Mouse (Mus musculus) testis, adult 2 months (tissue): ENCODE measurements around the gene Ptpn9. TPM values are rescaled to one million over a fixed set of nuclear protein-coding genes. Genes with fewer than 3 reads are reported as not detected.

Source experiments
- H3K27ac ChIP-seq: fragments of 200-500 bp; 2 replicates; pipeline ENCODE4 v1.5.1; 2012; ENCODE audit warnings: low read depth, low read length; ENCODE audit not compliant: control insufficient read depth, insufficient read depth
- H3K27me3 ChIP-seq: fragments of 200-500 bp; 2 replicates; pipeline ENCODE4 v1.6.1; 2012; ENCODE audit warnings: mild to moderate bottlenecking, low read length, moderate library complexity; ENCODE audit not compliant: control insufficient read depth, insufficient read depth
- H3K36me3 ChIP-seq: fragments of 200-500 bp; 2 replicates; pipeline ENCODE4 v1.6.1; 2012; ENCODE audit warnings: mild to moderate bottlenecking, low read length; ENCODE audit not compliant: control insufficient read depth, insufficient read depth
- H3K4me1 ChIP-seq: fragments of 200-500 bp; 2 replicates; pipeline ENCODE4 v1.6.1; 2012; ENCODE audit warnings: low read length; ENCODE audit not compliant: control insufficient read depth, insufficient read depth
- H3K4me3 ChIP-seq: fragments of 200-500 bp; 2 replicates; pipeline ENCODE4 v1.5.1; 2012; ENCODE audit warnings: low read depth, mild to moderate bottlenecking, low read length, moderate library complexity, mixed read lengths; ENCODE audit not compliant: control insufficient read depth
- CTCF ChIP-seq: fragments of 200-500 bp; IDR thresholded peaks from 2 replicates; pipeline ENCODE4 v1.5.1; 2012; ENCODE audit warnings: low read depth, mild to moderate bottlenecking, inconsistent platforms, low read length, moderate library complexity; ENCODE audit not compliant: control insufficient read depth, insufficient read depth, insufficient replicate concordance
- POLR2A ChIP-seq: fragments of 200-500 bp; IDR thresholded peaks from 2 replicates; pipeline ENCODE4 v1.6.1; 2012; ENCODE audit warnings: low read depth, mild to moderate bottlenecking, inconsistent platforms, low read length, moderate library complexity; ENCODE audit not compliant: control insufficient read depth
- polyA plus RNA-seq: library from polyadenylated mRNA; depleted of rRNA; stranded (reverse); fragments of >200 nt; gene quantifications from 2 replicates; pipeline ENCODE4 v1.2.3, GENCODE M21; 2012

Gene Ptpn9
- polyA plus RNA-seq, 1 experiment, result 21.9 TPM

DNA sequence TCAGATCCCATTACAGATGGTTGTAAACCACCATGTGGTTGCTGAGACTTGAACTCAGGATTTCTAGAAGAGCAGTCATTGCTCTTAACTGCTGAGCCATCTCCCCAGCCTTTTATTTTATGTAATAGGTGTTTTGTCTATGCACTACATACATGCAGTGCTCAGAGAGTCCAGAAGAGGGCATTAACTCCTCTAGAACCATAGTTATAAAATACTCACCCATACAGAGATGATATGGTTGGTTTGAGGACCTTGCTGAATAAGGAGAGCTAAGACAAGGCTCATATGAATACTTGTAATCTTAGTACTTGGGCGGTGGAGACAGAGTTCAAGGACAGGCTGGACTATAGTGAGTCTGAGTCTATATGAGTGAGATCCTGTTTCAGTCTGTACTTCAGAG is 61.5 kb downstream of the Ptpn9 start:
- no peaks in the 10 kb centered on the region; the same call in 1 of the 2 replicates for H3K36me3 ChIP-seq
- no peaks in the 10 kb centered on the region for H3K27me3 ChIP-seq
- H3K4me1 ChIP-seq, result no peaks in the 10 kb centered on the region
- no peak overlapping the region for H3K4me3 ChIP-seq
- H3K27ac ChIP-seq, result no peak overlapping the region
- TF ChIP-seq POLR2A (no peak), CTCF (no peak)

GRCm38 (mm10) chr9:57064164-57064563 is 69.4 kb downstream of the Ptpn9 start:
- Histone ChIP-seq H3K36me3 (no peaks in the 10 kb centered on the region; the same call in 1 of the 2 replicates), H3K27me3 (no peaks in the 10 kb centered on the region), H3K4me3 (no peak overlapping the region), H3K4me1 (no peaks in the 10 kb centered on the region), H3K27ac (no peak overlapping the region)
- TF ChIP-seq CTCF, result no peak
- TF ChIP-seq POLR2A, result no peak

GRCm38 (mm10) chr9:57068266-57068665 is 73.5 kb downstream of the Ptpn9 start:
- no peaks in the 10 kb centered on the region for H3K36me3 ChIP-seq
- no peak overlapping the region for H3K27ac ChIP-seq
- H3K4me3 ChIP-seq, result no peak overlapping the region
- H3K4me1 ChIP-seq, result peaks cover 5% of the 10 kb centered on the region; the same call in 1 of the 2 replicates
- H3K27me3 ChIP-seq, result no peaks in the 10 kb centered on the region
- TF ChIP-seq POLR2A (no peak), CTCF (no peak)

- no peak overlapping the region for H3K27ac ChIP-seq
- no peaks in the 10 kb centered on the region; the same call in 1 of the 2 replicates for H3K27me3 ChIP-seq
- TF ChIP-seq POLR2A (no peak), CTCF (no peak)
- no peaks in the 10 kb centered on the region for H3K36me3 ChIP-seq
- H3K4me3 ChIP-seq, result no peak overlapping the region
- peaks cover 13% of the 10 kb centered on the region for H3K4me1 ChIP-seq
These were observed 75.5 kb downstream of the Ptpn9 start for GRCm38 (mm10) chr9:57070262-57070661.

GRCm38 (mm10) chr9:57070800-57071545 is 76.2 kb downstream of the Ptpn9 start:
- TF ChIP-seq POLR2A (no peak), CTCF (no peak)
- Histone ChIP-seq H3K27me3 (no peaks in the 10 kb centered on the region; the same call in 1 of the 2 replicates), H3K27ac (peak overlapping the region; percentile 49; the same call in 1 of the 2 replicates), H3K4me3 (peak overlapping the region; percentile 92; the same call in 1 of the 2 replicates), H3K36me3 (no peaks in the 10 kb centered on the region), H3K4me1 (peaks cover 13% of the 10 kb centered on the region)

- Histone ChIP-seq H3K4me3 (peak within 1 kb of the TSS; percentile 92), H3K36me3 (no peaks in the 10 kb centered on the region), H3K4me1 (peaks cover 13% of the 10 kb centered on the region), H3K27me3 (no peaks in the 10 kb centered on the region; the same call in 1 of the 2 replicates), H3K27ac (peak within 1 kb of the TSS; percentile 81)
- no peak for TF ChIP-seq POLR2A
- no peak for TF ChIP-seq CTCF
These were observed 77.2 kb downstream of the Ptpn9 start, which contains the start of gene Sin3a for GRCm38 (mm10) chr9:57071801-57072351. Gene Sin3a, plus strand, starts transcription at chr9:57072040.

DNA sequence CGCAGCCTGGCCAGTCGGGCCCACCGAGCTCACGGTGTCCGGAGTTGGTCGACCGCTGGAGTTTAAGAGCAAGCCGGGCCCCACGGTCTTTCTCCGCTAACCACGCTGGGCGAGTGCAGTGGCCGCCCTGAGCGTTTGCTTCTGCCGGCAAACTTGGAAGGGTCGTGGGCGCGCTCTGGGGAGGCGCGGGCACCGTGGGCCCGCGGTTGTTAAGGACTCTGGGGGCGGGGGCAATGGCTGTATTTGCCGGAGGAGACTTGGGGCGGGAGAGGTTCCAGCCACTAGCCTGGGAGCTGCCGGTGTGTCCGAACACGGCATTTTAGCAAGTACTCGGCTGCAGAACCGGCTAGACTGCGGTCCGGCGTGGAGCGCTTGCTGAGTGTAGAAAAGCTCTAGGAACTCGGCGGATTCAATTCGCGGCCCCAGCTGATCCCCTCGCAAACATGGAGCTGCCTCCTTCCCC is 77.8 kb downstream of the Ptpn9 start:
- no peak for TF ChIP-seq CTCF
- no peak for TF ChIP-seq POLR2A
- Histone ChIP-seq H3K36me3 (no peaks in the 10 kb centered on the region), H3K4me1 (peaks cover 16% of the 10 kb centered on the region), H3K4me3 (peak overlapping the region; percentile 92), H3K27me3 (no peaks in the 10 kb centered on the region; the same call in 1 of the 2 replicates), H3K27ac (peak overlapping the region; percentile 81)
